Mouse (Mus musculus) lung, postnatal 0 days (tissue): ENCODE results near the gene Gm21738. TPM values are rescaled to one million over a fixed set of nuclear protein-coding genes. Genes with fewer than 3 reads are reported as not detected.
"Not testable (repeated sequence)": the region's sequence is repeated elsewhere in the genome, so short reads cannot be mapped to it uniquely, and the experiment has no call there.

Experiments used
- ATAC-seq: fragments of 200-750 bp; cut with Nextera tagmentation; 2 replicates; pipeline ENCODE4 v1.8.0; 2017; ENCODE audit warnings: moderate library complexity
- DNase-seq: peaks from one replicate; pipeline ENCODE4 v3.0.0-alpha.2; 2016; ENCODE audit warnings: low spot score
- H3K27ac ChIP-seq: fragments of 300-500 bp; sonication (generic); 2 replicates; pipeline ENCODE4 v1.5.1; 2014; ENCODE audit warnings: antibody characterized with exemption, mild to moderate bottlenecking, low read length, mixed read lengths
- H3K27me3 ChIP-seq: fragments of 300-500 bp; sonication (generic); replicated peaks from 2 replicates; pipeline ENCODE4 v1.6.1; 2014; ENCODE audit warnings: low read length, mixed read lengths; ENCODE audit not compliant: insufficient read depth
- H3K36me3 ChIP-seq: fragments of 300-500 bp; sonication (generic); 2 replicates; pipeline ENCODE4 v1.6.1; 2014; ENCODE audit warnings: low read length, mixed read lengths; ENCODE audit not compliant: insufficient read depth
- H3K4me1 ChIP-seq: fragments of 300-500 bp; sonication (generic); 2 replicates; pipeline ENCODE4 v1.6.1; 2014; ENCODE audit warnings: antibody characterized with exemption, low read depth, low read length, mixed read lengths; ENCODE audit not compliant: insufficient read depth
- H3K4me2 ChIP-seq: fragments of 300-500 bp; sonication (generic); replicated peaks from 2 replicates; pipeline ENCODE4 v1.6.1; 2014; ENCODE audit warnings: low read depth, mild to moderate bottlenecking, low read length, moderate library complexity, mixed read lengths
- H3K4me3 ChIP-seq: fragments of 300-500 bp; sonication (generic); 2 replicates; pipeline ENCODE4 v1.5.1; 2014; ENCODE audit warnings: low read depth, low read length
- H3K9ac ChIP-seq: fragments of 300-500 bp; sonication (generic); replicated peaks from 2 replicates; pipeline ENCODE4 v1.6.1; 2014; ENCODE audit warnings: low read depth, mild to moderate bottlenecking
- H3K9me3 ChIP-seq: fragments of 300-500 bp; sonication (generic); 2 replicates; pipeline ENCODE4 v1.6.1; 2016; ENCODE audit warnings: low read length, mixed read lengths
- WGBS: fragments of 180-500 bp; shearing (Covaris S2); extraction: QIAGEN DNeasy Blood & Tissue Kit; methylation state at CpG from one replicate; pipeline ENCODE4 v1.1.7; 2014; 5-methylcytosine and 5-hydroxymethylcytosine counted together
- polyA plus RNA-seq: library from polyadenylated mRNA; unstranded; fragments of >200 nt; fragmentation: Nextera tagmentation; extraction: Ambion mirVana; gene quantifications from 2 replicates; pipeline ENCODE4 v1.2.1, GENCODE M21; 2015

Gene Gm21738
- polyA plus RNA-seq = 2.7 and 3.0 TPM in 2 replicates

- not testable (repeated sequence) for H3K4me2 ChIP-seq, H3K27ac ChIP-seq, ATAC-seq, H3K4me3 ChIP-seq, H3K36me3 ChIP-seq, DNase-seq, H3K27me3 ChIP-seq, H3K9ac ChIP-seq, H3K9me3 ChIP-seq, H3K4me1 ChIP-seq
- WGBS = 77% methylated on average over 7 of the region's 7 CpGs
These were observed at the start of gene Gm21738 for GRCm38 (mm10) chr14:19418830-19419229. Gene Gm21738, minus strand, starts transcription at chr14:19418930.

- not testable (repeated sequence) for H3K4me2 ChIP-seq, H3K4me3 ChIP-seq, H3K27ac ChIP-seq, H3K9ac ChIP-seq, H3K27me3 ChIP-seq, DNase-seq, H3K36me3 ChIP-seq, ATAC-seq, H3K9me3 ChIP-seq, H3K4me1 ChIP-seq
- 84% methylated on average over 7 of the region's 7 CpGs for WGBS
These were observed 35.0 kb downstream of the Gm21738 start for GRCm38 (mm10) chr14:19383741-19384140.

Other genes starting within 250 kb of the Gm21738 start
- gene Gm2244, start 131.0 kb upstream of the Gm21738 start, polyA plus RNA-seq = not detected in 2 replicates
- gene Gm2237, start 166.2 kb upstream of the Gm21738 start, polyA plus RNA-seq = 0.68 and 0.76 TPM in 2 replicates
- gene Gm5458, start 183.7 kb upstream of the Gm21738 start, polyA plus RNA-seq = not detected in 2 replicates